Mouse (Mus musculus): ENCODE data around the gene Emc9.

- no peak for TF ChIP-seq MYOG (IDR thresholded peaks at IDR 0.05; ENCODE audit: control insufficient read depth, extremely low read depth, insufficient read length)
- no peak for TF ChIP-seq CTCF (IDR thresholded peaks at IDR 0.05; ENCODE audit: control insufficient read depth, insufficient read depth, insufficient read length)
- TF ChIP-seq MAX (IDR thresholded peaks at IDR 0.05): no peak
- TF ChIP-seq CEBPB (IDR thresholded peaks at IDR 0.05; ENCODE audit: low read depth): no peak
- TF ChIP-seq MYOD1 (IDR thresholded peaks at IDR 0.05; ENCODE audit: control insufficient read depth, insufficient read length, low read depth): no peak
These were observed 28.2 kb upstream of the Emc9 start for GRCm38 (mm10) chr14:55613346-55613745.
